Mouse (Mus musculus) embryonic facial prominence, embryonic 11.5 days (tissue): ENCODE measurements around the gene Atf6. TPM values are rescaled to one million over a fixed set of nuclear protein-coding genes. Genes with fewer than 3 reads are reported as not detected.

Experiments
- ATAC-seq: fragments of 200-750 bp; cut with Nextera tagmentation; replicated peaks from 2 replicates; pipeline ENCODE4 v1.8.0; 2017; ENCODE audit warnings: low read depth; ENCODE audit not compliant: insufficient number of reproducible peaks, low FRiP score, low TSS enrichment
- DNase-seq: peaks from one replicate; pipeline ENCODE4 v3.0.0-alpha.2; 2015; ENCODE audit warnings: low spot score
- H3K27ac ChIP-seq: fragments of 300-500 bp; sonication (generic); replicated peaks from 2 replicates; pipeline ENCODE4 v1.5.1; 2014; ENCODE audit warnings: mild to moderate bottlenecking, low read depth, low read length, control low read depth
- H3K27me3 ChIP-seq: fragments of 300-500 bp; sonication (generic); 2 replicates; pipeline ENCODE4 v1.6.1; 2014; ENCODE audit warnings: mild to moderate bottlenecking, low read length, moderate library complexity, mixed read lengths; ENCODE audit not compliant: control insufficient read depth, insufficient read depth
- H3K36me3 ChIP-seq: fragments of 300-500 bp; sonication (generic); replicated peaks from 2 replicates; pipeline ENCODE4 v1.6.1; 2014; ENCODE audit warnings: low read depth, mild to moderate bottlenecking, low read length, moderate library complexity, mixed read lengths; ENCODE audit not compliant: control insufficient read depth, insufficient read depth
- H3K4me1 ChIP-seq: fragments of 300-500 bp; sonication (generic); 2 replicates; pipeline ENCODE4 v1.6.1; 2014; ENCODE audit warnings: low read length, mixed read lengths; ENCODE audit not compliant: control insufficient read depth, insufficient read depth
- H3K4me2 ChIP-seq: fragments of 300-500 bp; sonication (generic); 2 replicates; pipeline ENCODE4 v1.6.1; 2014; ENCODE audit warnings: low read depth, mild to moderate bottlenecking, control low read depth, low read length, moderate library complexity
- H3K4me3 ChIP-seq: fragments of 300-500 bp; sonication (generic); 2 replicates; pipeline ENCODE4 v1.5.1; 2014; ENCODE audit warnings: low read depth, low read length, control low read depth
- H3K9ac ChIP-seq: fragments of 300-500 bp; sonication (generic); replicated peaks from 2 replicates; pipeline ENCODE4 v1.6.1; 2014; ENCODE audit warnings: mild to moderate bottlenecking, control low read depth, low read length
- H3K9me3 ChIP-seq: fragments of 300-500 bp; sonication (generic); replicated peaks from 2 replicates; pipeline ENCODE4 v1.6.1; 2016; ENCODE audit warnings: mild to moderate bottlenecking, low read length, inconsistent platforms, mixed read lengths; ENCODE audit not compliant: control insufficient read depth
- WGBS: fragments of 180-500 bp; shearing (Covaris S2); extraction: QIAGEN DNeasy Blood & Tissue Kit; methylation state at CpG from one replicate; pipeline ENCODE4 v1.1.7; 2014; 5-methylcytosine and 5-hydroxymethylcytosine counted together
- polyA plus RNA-seq: library from polyadenylated mRNA; unstranded; fragments of >200 nt; fragmentation: Nextera tagmentation; extraction: Ambion mirVana; gene quantifications from 2 replicates; pipeline ENCODE4 v1.2.1, GENCODE M21; 2014

Gene Atf6
- polyA plus RNA-seq, 1 experiment from 2014 or later: 8.4 TPM

DNA sequence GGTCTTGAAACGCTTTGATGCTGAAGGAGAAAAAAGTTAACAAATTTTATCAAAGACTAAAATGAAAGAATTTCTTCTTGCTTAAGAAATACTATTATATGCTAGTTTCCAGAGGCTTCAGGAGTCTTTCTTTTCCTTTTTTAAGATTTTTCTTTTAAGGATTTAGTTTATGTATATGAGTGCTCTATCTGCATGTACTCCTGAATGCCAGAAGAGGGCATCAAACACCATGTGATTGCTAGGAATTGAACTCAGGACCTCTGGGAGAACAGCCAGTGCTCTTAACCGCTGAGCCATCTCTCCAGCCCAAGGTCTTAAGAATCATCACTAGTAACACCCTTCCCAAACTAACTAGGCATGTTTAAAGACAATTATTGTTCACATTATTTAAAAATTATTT is 4.4 kb upstream of the Atf6 start:
- Histone ChIP-seq H3K27me3 (no peaks in the 10 kb centered on the region), H3K4me1 (no peaks in the 10 kb centered on the region), H3K9ac (no peak overlapping the region), H3K4me3 (no peak overlapping the region), H3K9me3 (no peaks in the 10 kb centered on the region), H3K36me3 (no peaks in the 10 kb centered on the region), H3K27ac (no peak overlapping the region), H3K4me2 (no peak overlapping the region)
- DNase-seq: no peak
- WGBS: 95% methylated on average over 2 of the region's 2 CpGs
- no peak for ATAC-seq

DNA sequence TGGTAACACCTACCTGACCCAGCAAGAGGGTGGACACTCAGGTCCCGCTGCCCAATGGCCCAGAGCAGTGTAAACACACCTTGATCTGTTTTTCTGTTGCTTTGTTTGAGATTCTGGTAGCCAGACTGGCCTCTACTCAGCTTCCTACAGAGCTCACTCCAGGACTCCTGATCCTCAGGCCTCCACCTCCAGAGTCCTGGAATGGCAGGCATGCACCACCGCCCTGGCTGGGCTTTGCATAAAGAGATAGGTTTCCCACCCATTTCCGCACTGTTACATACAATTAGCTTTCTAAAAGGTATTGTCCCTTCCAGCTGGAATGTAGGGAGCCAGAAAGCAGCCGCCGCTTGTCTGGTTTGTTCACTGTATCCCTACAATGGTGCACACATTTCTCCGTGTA is 3.8 kb upstream of the Atf6 start:
- no peaks in the 10 kb centered on the region for H3K36me3 ChIP-seq
- no peak overlapping the region for H3K27ac ChIP-seq
- no peak for ATAC-seq
- H3K4me2 ChIP-seq: no peak overlapping the region
- no peak overlapping the region for H3K4me3 ChIP-seq
- WGBS: 84% methylated on average over 6 of the region's 6 CpGs
- no peaks in the 10 kb centered on the region for H3K9me3 ChIP-seq
- no peak overlapping the region for H3K9ac ChIP-seq
- DNase-seq: no peak
- H3K27me3 ChIP-seq: no peaks in the 10 kb centered on the region
- H3K4me1 ChIP-seq: no peaks in the 10 kb centered on the region

DNA sequence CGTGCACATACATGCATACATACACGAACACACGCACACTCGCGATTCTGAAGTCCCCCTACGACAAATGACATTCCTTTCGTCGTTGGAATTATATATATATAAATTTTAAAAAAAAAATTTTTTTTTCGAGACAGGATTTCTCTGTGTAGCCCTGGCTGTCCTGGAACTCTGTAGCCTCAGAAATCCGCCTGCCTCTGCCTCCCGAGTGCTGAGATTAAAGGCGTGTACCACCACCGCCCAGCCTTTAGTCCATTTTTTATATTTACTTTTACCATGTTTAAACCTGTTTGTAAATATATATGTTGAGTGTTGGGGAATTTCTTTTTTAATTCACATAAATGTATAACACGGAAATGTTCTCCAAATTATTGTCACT is 1.3 kb upstream of the Atf6 start:
- no peaks in the 10 kb centered on the region for H3K27me3 ChIP-seq
- no peak overlapping the region for H3K27ac ChIP-seq
- H3K36me3 ChIP-seq: no peaks in the 10 kb centered on the region
- WGBS: 22% methylated on average over 14 of the region's 14 CpGs
- peak overlapping the region; percentile 55 for H3K4me2 ChIP-seq
- no peak for DNase-seq
- H3K9me3 ChIP-seq: no peaks in the 10 kb centered on the region
- peak overlapping the region; percentile 77 for H3K4me3 ChIP-seq
- peak overlapping the region; percentile 59 for H3K9ac ChIP-seq
- 0 out of 2 replicates have a peak, but pooled peaks have one; percentile 17 for ATAC-seq
- no peaks in the 10 kb centered on the region for H3K4me1 ChIP-seq

DNA sequence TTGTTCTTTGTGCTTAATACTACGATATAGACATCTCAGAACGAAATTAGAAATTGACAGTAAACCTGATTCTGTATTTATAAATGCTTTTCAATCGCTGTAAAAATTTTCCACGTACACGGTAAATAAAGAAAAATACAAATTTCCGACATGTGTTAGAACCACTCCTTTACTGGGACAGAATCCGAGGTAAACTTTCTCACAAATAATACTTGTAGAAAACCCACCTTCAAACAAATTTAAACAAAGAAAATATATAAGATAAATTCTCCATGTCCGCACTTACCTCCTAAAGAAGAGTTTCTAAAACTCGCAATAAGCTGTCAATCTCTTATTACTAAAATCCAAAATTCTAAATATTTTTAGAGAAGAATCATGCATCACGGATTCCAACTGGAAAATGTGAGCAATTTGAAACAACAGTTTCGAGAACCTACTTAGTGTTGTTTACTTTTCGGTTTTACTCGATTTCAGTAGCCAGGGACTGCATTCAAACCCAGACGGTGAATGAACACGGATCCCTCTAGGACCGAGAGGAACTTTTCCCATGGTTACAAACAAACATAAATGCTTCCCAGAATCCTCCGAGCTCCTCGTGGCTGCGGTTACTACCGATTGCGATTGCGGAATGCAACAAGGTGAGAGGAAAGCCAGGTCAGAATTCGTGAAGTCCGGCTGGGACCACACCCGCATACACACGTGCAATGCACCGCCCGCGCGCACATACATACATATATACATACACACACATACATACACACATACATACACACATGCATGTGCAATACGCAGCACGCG is 735 bp upstream of the Atf6 start:
- peak; percentile 70 for ATAC-seq
- Histone ChIP-seq H3K9me3 (no peaks in the 10 kb centered on the region), H3K27me3 (no peaks in the 10 kb centered on the region), H3K9ac (peak overlapping the region; percentile 59), H3K4me2 (peak overlapping the region; percentile 75), H3K4me1 (no peaks in the 10 kb centered on the region), H3K4me3 (peak overlapping the region; percentile 77), H3K27ac (no peak overlapping the region), H3K36me3 (no peaks in the 10 kb centered on the region)
- DNase-seq: peak; percentile 96
- WGBS: under 1% methylated on average over 33 of the region's 33 CpGs

DNA sequence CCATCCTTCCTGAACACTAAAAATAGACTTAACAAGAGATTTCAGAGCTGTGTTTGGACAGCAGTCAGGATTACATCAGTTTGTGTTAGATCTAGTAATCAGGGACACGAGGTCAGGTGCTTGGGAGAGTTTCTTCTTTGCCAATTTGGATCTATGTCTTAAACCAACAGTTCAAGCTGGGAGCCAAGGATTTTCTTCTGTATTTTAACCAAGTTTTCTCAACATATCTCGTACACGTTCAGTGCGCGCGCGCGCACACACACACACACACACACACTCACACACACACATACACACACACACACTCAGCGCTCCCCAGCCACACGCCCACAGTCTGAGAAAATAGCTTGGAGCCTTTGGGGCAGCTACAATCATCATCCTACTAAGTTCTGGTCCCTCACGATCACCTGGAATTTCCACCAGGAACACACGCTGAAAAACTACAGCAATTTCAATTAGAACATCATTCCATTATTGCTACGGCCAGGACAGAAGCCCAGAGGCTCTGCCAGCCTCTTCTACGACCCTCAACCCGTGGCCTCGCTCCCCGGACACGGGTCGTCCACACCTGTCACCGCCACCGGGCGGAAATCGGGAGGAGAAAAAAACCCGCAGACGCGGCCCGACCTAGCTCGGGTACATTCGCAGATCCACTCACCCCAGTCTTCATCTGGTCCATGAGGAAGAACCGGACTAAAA is 430 bp downstream of the Atf6 start:
- H3K9me3 ChIP-seq: no peaks in the 10 kb centered on the region
- DNase-seq (no peak), ATAC-seq (peak; percentile 64)
- peak overlapping the region; percentile 72 for H3K9ac ChIP-seq
- peak overlapping the region; percentile 77 for H3K4me3 ChIP-seq
- H3K27me3 ChIP-seq: no peaks in the 10 kb centered on the region
- H3K4me2 ChIP-seq: peak overlapping the region; percentile 75
- H3K4me1 ChIP-seq: no peaks in the 10 kb centered on the region
- peak overlapping the region; percentile 47; the same call in 1 of the 2 replicates for H3K27ac ChIP-seq
- 2% methylated on average over 30 of the region's 30 CpGs for WGBS
- no peaks in the 10 kb centered on the region for H3K36me3 ChIP-seq

DNA sequence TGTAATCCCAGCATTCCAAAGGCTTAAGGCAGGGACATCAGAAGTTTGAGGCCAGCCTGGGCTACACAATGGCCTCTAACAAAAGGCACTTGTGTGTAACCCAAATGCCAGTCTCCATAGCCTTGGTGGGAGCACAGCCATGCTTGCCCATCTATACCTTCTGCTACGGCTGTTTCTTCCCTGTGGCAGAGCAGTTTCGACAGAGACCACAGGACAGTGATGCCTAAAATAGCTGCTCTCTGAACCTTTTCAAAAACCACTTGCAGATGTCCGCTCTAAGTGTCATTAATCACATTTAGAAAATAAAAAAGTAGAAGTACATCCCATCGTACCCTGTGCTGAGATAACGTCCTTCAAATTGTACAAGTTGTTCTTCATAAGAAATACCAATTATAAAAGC is 2.2 kb downstream of the Atf6 start:
- Histone ChIP-seq H3K36me3 (no peaks in the 10 kb centered on the region), H3K27ac (no peak overlapping the region), H3K9me3 (no peaks in the 10 kb centered on the region), H3K4me1 (no peaks in the 10 kb centered on the region), H3K27me3 (no peaks in the 10 kb centered on the region), H3K9ac (no peak overlapping the region), H3K4me3 (no peak overlapping the region), H3K4me2 (no peak overlapping the region)
- ATAC-seq: no peak
- 82% methylated on average over 5 of the region's 5 CpGs for WGBS
- DNase-seq: no peak

DNA sequence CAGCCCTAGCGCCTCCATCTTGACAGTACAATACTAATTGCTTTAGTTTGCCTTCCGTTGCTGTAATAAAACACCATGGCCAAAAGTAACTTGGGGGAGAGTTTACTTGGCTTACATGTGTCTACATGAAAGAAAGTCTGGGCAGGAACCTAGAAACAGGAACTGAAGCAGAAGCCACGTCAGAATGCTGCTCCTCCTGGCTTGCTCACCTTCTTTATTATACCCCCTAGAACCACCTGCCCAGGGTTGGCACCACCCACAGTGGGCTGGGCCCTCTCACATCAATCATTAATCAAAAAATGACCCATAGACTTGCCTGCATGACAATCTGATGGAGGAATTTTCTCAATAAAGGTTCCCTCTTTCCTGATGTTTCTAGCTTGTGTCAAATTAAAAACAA is 2.8 kb downstream of the Atf6 start:
- Histone ChIP-seq H3K4me1 (no peaks in the 10 kb centered on the region), H3K4me2 (no peak overlapping the region), H3K4me3 (no peak overlapping the region), H3K36me3 (no peaks in the 10 kb centered on the region), H3K27ac (no peak overlapping the region), H3K27me3 (no peaks in the 10 kb centered on the region), H3K9me3 (no peaks in the 10 kb centered on the region), H3K9ac (no peak overlapping the region)
- 88% methylated on average over 3 of the region's 3 CpGs for WGBS
- no peak for DNase-seq
- no peak for ATAC-seq

DNA sequence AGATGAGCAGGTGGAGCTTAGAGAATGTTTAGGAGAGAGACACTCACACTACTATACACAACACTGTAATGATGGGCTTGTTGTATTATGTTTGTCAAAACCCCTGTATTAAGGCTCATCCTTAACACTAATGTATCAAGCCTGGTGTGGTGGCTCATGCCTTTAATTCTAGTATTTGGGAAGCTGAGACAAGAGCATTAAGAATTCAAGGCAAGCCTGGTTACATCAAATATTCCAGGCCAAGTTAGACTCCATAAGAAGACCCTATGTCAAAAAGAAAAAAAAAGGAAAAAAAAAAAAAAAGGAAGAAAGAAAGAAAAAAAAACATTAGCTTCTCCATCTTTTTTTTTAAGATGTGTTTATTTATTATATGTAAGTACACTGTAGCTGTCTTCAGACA is 3.3 kb downstream of the Atf6 start:
- H3K4me2 ChIP-seq: no peak overlapping the region
- H3K27me3 ChIP-seq: no peaks in the 10 kb centered on the region
- H3K36me3 ChIP-seq: no peaks in the 10 kb centered on the region
- no peak overlapping the region for H3K9ac ChIP-seq
- no peak overlapping the region for H3K4me3 ChIP-seq
- ATAC-seq (no peak), DNase-seq (no peak)
- H3K27ac ChIP-seq: no peak overlapping the region
- H3K9me3 ChIP-seq: no peaks in the 10 kb centered on the region
- H3K4me1 ChIP-seq: no peaks in the 10 kb centered on the region
